Mouse (Mus musculus) forebrain, postnatal 0 days (tissue): ENCODE results near the gene Polr2a. TPM values are rescaled to one million over a fixed set of nuclear protein-coding genes. Genes with fewer than 3 reads are reported as not detected.

ENCODE experiments used
- ATAC-seq: fragments of 200-750 bp; cut with Nextera tagmentation; 2 replicates; pipeline ENCODE4 v1.8.0; 2017; ENCODE audit warnings: mild to moderate bottlenecking, moderate library complexity
- DNase-seq: peaks from one replicate; pipeline ENCODE4 v3.0.0-alpha.2; 2015
- H3K27ac ChIP-seq: fragments of 300-500 bp; sonication (generic); 2 replicates; pipeline ENCODE4 v1.5.1; 2014; ENCODE audit warnings: low read depth, mild to moderate bottlenecking, antibody characterized with exemption, low read length, moderate library complexity, mixed read lengths
- H3K27me3 ChIP-seq: fragments of 300-500 bp; sonication (generic); 2 replicates; pipeline ENCODE4 v1.6.1; 2014; ENCODE audit warnings: mild to moderate bottlenecking, low read length, mixed read lengths; ENCODE audit not compliant: insufficient read depth
- H3K36me3 ChIP-seq: fragments of 300-500 bp; sonication (generic); 2 replicates; pipeline ENCODE4 v1.6.1; 2014; ENCODE audit warnings: mild to moderate bottlenecking, moderate library complexity; ENCODE audit not compliant: insufficient read depth
- H3K4me1 ChIP-seq: fragments of 300-500 bp; sonication (generic); 2 replicates; pipeline ENCODE4 v1.6.1; 2014; ENCODE audit warnings: antibody characterized with exemption; ENCODE audit not compliant: insufficient read depth
- H3K4me2 ChIP-seq: fragments of 300-500 bp; sonication (generic); 2 replicates; pipeline ENCODE4 v1.6.1; 2014; ENCODE audit warnings: low read depth, mild to moderate bottlenecking, moderate library complexity
- H3K4me3 ChIP-seq: fragments of 300-500 bp; sonication (generic); 2 replicates; pipeline ENCODE4 v1.5.1; 2014; ENCODE audit warnings: low read depth, low read length, mixed read lengths
- H3K9ac ChIP-seq: fragments of 300-500 bp; sonication (generic); 2 replicates; pipeline ENCODE4 v1.6.1; 2014; ENCODE audit warnings: mild to moderate bottlenecking
- H3K9me3 ChIP-seq: fragments of 300-500 bp; sonication (generic); 2 replicates; pipeline ENCODE4 v1.6.1; 2016; ENCODE audit warnings: low read length
- CTCF ChIP-seq: sonication (generic); IDR thresholded peaks from 2 replicates; pipeline ENCODE4 v1.5.1; 2016; ENCODE audit warnings: antibody characterized with exemption, control low read depth, low read depth
- WGBS: fragments of 180-500 bp; shearing (Covaris S2); extraction: QIAGEN DNeasy Blood & Tissue Kit; methylation state at CpG from one replicate; pipeline ENCODE4 v1.1.7; 2014; 5-methylcytosine and 5-hydroxymethylcytosine counted together
- polyA plus RNA-seq: library from polyadenylated mRNA; unstranded; fragments of >200 nt; fragmentation: Nextera tagmentation; extraction: Ambion mirVana; gene quantifications from 2 replicates; pipeline ENCODE4 v1.2.1, GENCODE M21; 2015
- total RNA-seq: library from RNA; depleted of rRNA; stranded (reverse); fragments of >200 nt; gene quantifications from 2 replicates; pipeline ENCODE4 v1.2.3, GENCODE M21; 2014; rRNA removed

The Polr2a gene
- total and polyA plus RNA-seq, 2 experiments from 2014 or later, result 10.0 to 20.5 TPM

DNA sequence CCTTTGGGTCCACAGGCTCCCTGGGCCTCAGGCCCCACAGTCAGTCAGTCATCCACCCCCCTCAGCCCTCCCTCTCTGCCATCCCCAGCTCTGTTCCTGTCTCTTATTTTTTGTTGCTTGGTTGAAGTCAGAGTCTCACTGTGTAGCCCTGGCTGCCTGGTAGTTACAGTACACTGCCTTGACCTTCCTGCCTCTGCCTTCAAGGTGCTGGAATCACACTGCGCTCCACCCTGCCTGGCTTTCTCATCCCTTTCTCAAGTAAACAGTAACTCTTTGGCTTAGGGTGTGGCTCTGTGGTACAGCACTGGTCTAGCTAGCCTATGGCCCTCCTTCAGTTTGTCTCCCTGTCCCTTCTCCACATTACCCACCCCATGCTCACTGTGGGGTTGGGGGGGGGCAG is 68.5 kb downstream of the Polr2a start:
- Histone ChIP-seq H3K9me3 (no peaks in the 10 kb centered on the region), H3K4me2 (no peak overlapping the region), H3K36me3 (no peaks in the 10 kb centered on the region), H3K9ac (no peak overlapping the region), H3K4me3 (no peak overlapping the region), H3K27ac (no peak overlapping the region), H3K27me3 (no peaks in the 10 kb centered on the region), H3K4me1 (no peaks in the 10 kb centered on the region)
- TF ChIP-seq CTCF, result no peak
- 95% methylated on average over 1 of the region's 1 CpGs for WGBS
- DNase-seq, result no peak
- ATAC-seq, result no peak

GRCm38 (mm10) chr11:69687061-69687460 is 71.4 kb downstream of the Polr2a start:
- Histone ChIP-seq H3K27ac (no peak overlapping the region), H3K27me3 (no peaks in the 10 kb centered on the region), H3K9ac (no peak overlapping the region), H3K4me1 (peaks cover 8% of the 10 kb centered on the region), H3K4me3 (no peak overlapping the region), H3K4me2 (no peak overlapping the region), H3K36me3 (no peaks in the 10 kb centered on the region), H3K9me3 (no peaks in the 10 kb centered on the region)
- TF ChIP-seq CTCF, result no peak
- ATAC-seq, result no peak
- no peak for DNase-seq
- WGBS, result 75% methylated on average over 5 of the region's 5 CpGs

GRCm38 (mm10) chr11:69686377-69686776 is 72.1 kb downstream of the Polr2a start:
- H3K27ac ChIP-seq, result no peak overlapping the region
- no peaks in the 10 kb centered on the region for H3K27me3 ChIP-seq
- no peak overlapping the region for H3K4me2 ChIP-seq
- no peaks in the 10 kb centered on the region for H3K36me3 ChIP-seq
- no peak for ATAC-seq
- no peak overlapping the region for H3K9ac ChIP-seq
- H3K4me1 ChIP-seq, result peaks cover 8% of the 10 kb centered on the region
- H3K4me3 ChIP-seq, result no peak overlapping the region
- no peak for DNase-seq
- whole genome bisulfite sequencing, result 10% methylated on average over 4 of the region's 4 CpGs
- TF ChIP-seq CTCF, result no peak
- H3K9me3 ChIP-seq, result no peaks in the 10 kb centered on the region

- Histone ChIP-seq H3K4me1 (peaks cover 12% of the 10 kb centered on the region), H3K4me2 (no peak within 1 kb of the TSS), H3K27ac (peak within 1 kb of the TSS; percentile 51), H3K4me3 (no peak within 1 kb of the TSS), H3K36me3 (no peaks in the 10 kb centered on the region), H3K27me3 (no peaks in the 10 kb centered on the region), H3K9me3 (no peaks in the 10 kb centered on the region), H3K9ac (no peak within 1 kb of the TSS)
- WGBS, result 36% methylated on average over 10 of the region's 10 CpGs
- no peak for TF ChIP-seq CTCF
- ATAC-seq (no peak), DNase-seq (no peak)
Measured at GRCm38 (mm10) chr11:69685526-69686148, 72.8 kb downstream of the Polr2a start, which contains the start of gene Tnfsf13. Tnfsf13 (minus strand) TSS chr11:69685784.

DNA sequence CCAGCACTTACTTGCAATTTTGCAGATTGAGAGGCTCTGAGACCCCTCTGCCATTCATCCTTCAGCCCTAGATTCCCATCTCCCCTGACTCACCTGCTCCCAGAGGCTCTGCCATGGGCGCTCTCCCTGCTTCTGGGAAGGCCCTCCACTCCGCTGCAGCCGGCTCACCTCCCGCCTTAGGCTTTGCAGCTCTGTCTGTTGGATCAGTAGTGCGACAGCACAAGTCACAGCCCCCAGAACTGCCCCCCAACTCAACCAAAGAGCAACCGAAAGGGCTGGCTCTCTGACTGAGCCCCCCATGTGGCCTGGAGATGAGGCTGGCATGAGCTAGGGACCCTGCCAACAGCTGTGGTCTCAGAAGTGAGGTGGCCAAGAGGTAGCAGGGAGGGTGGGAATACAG is 73.5 kb downstream of the Polr2a start:
- no peaks in the 10 kb centered on the region for H3K36me3 ChIP-seq
- DNase-seq, result no peak
- no peak for ATAC-seq
- no peak overlapping the region for H3K4me3 ChIP-seq
- no peak overlapping the region for H3K4me2 ChIP-seq
- no peak overlapping the region for H3K9ac ChIP-seq
- WGBS, result 80% methylated on average over 6 of the region's 6 CpGs
- no peaks in the 10 kb centered on the region for H3K9me3 ChIP-seq
- peak overlapping the region; percentile 51; the same call in 1 of the 2 replicates for H3K27ac ChIP-seq
- peaks cover 14% of the 10 kb centered on the region for H3K4me1 ChIP-seq
- no peak for TF ChIP-seq CTCF
- H3K27me3 ChIP-seq, result no peaks in the 10 kb centered on the region

DNA sequence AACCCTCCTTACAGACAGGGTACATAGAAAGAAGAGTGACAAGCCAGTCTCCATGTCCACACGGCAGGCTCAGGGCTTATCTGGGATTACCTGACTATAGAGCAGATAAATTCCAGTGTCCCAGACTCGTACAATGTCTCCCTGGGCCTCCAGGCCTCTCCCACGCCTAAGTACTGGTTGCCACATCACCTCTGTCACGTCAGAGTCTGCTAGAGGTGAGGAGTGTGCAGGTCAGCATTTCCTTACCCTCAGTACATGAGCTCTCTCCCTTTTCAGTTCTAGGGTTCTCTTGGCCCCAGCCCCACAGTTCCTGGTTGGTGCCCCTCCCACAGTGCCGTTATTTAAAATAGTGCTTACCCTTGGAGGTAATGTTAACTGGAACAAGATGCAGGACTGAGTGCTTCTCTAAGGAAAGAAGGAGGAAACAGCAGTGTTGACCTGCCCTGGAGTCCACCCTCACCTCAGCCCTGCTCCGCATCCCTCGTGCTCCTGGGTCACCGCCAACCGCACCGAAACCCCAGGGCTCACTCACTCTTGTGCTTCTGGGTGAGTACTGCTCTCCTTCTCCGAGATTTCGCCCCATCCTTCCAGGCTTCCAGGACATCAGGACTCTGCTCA is 74.2 kb downstream of the Polr2a start:
- no peak overlapping the region for H3K9ac ChIP-seq
- no peak for TF ChIP-seq CTCF
- DNase-seq (no peak), ATAC-seq (no peak)
- WGBS, result 79% methylated on average over 12 of the region's 12 CpGs
- no peak overlapping the region for H3K4me2 ChIP-seq
- no peaks in the 10 kb centered on the region for H3K27me3 ChIP-seq
- H3K9me3 ChIP-seq, result no peaks in the 10 kb centered on the region
- H3K4me1 ChIP-seq, result peaks cover 14% of the 10 kb centered on the region
- H3K36me3 ChIP-seq, result no peaks in the 10 kb centered on the region
- no peak overlapping the region for H3K27ac ChIP-seq
- no peak overlapping the region for H3K4me3 ChIP-seq

Other genes starting within 250 kb of the Polr2a start
Only the 30 nearest of the 43 such genes appear.
- gene Atp1b2, start 152.7 kb downstream of the Polr2a start, total RNA-seq, result 38.9 and 74.0 TPM in 2 replicates
- gene Atp1b2, start 152.7 kb downstream of the Polr2a start, polyA plus RNA-seq, result 83.2 and 106 TPM in 2 replicates
- gene Shbg, start 140.7 kb downstream of the Polr2a start, total RNA-seq, result not detected in 2 replicates
- not detected in 2 replicates for gene Shbg, start 140.7 kb downstream of the Polr2a start, polyA plus RNA-seq
- 8.6 and 18.9 TPM in 2 replicates for gene Sat2, start 136.6 kb downstream of the Polr2a start, total RNA-seq
- 27.3 and 28.0 TPM in 2 replicates for gene Sat2, start 136.6 kb downstream of the Polr2a start, polyA plus RNA-seq
- gene Fxr2, start 125.6 kb downstream of the Polr2a start, total RNA-seq, result 83.9 and 94.5 TPM in 2 replicates
- gene Fxr2, start 125.6 kb downstream of the Polr2a start, polyA plus RNA-seq, result 23.1 and 25.2 TPM in 2 replicates
- not detected in 2 replicates for gene Sox15, start 103.3 kb downstream of the Polr2a start, total RNA-seq
- gene Sox15, start 103.3 kb downstream of the Polr2a start, polyA plus RNA-seq, result not detected in 2 replicates
- 158 and 214 TPM in 2 replicates for gene Mpdu1, start 96.0 kb downstream of the Polr2a start, total RNA-seq
- gene Mpdu1, start 96.0 kb downstream of the Polr2a start, polyA plus RNA-seq, result 118 and 122 TPM in 2 replicates
- gene Cd68, start 92.5 kb downstream of the Polr2a start, total RNA-seq, result 6.4 and 7.7 TPM in 2 replicates
- 16.0 and 16.3 TPM in 2 replicates for gene Cd68, start 92.5 kb downstream of the Polr2a start, polyA plus RNA-seq
- 1,003 and 1,045 TPM in 2 replicates for gene Eif4a1, start 86.2 kb downstream of the Polr2a start, total RNA-seq
- 614 and 772 TPM in 2 replicates for gene Eif4a1, start 86.2 kb downstream of the Polr2a start, polyA plus RNA-seq
- 79.2 and 82.4 TPM in 2 replicates for gene Senp3, start 76.6 kb downstream of the Polr2a start, total RNA-seq
- 60.6 and 77.6 TPM in 2 replicates for gene Senp3, start 76.6 kb downstream of the Polr2a start, polyA plus RNA-seq
- gene Tnfsf13, start 72.9 kb downstream of the Polr2a start, total RNA-seq, result 1.3 TPM in 1 of 2 replicates, not detected in the other
- 0.48 and 0.61 TPM in 2 replicates for gene Tnfsf13, start 72.9 kb downstream of the Polr2a start, polyA plus RNA-seq
- 3.3 and 6.7 TPM in 2 replicates for gene Tnfsf12, start 62.8 kb downstream of the Polr2a start, total RNA-seq
- 4.3 and 7.4 TPM in 2 replicates for gene Tnfsf12, start 62.8 kb downstream of the Polr2a start, polyA plus RNA-seq
- 0.95 and 4.4 TPM in 2 replicates for gene Tnfsfm13, start 62.5 kb downstream of the Polr2a start, total RNA-seq
- gene Tnfsfm13, start 62.5 kb downstream of the Polr2a start, polyA plus RNA-seq, result 1.4 and 2.1 TPM in 2 replicates
- gene Slc35g3, start 3.3 kb upstream of the Polr2a start, total RNA-seq, result not detected in 2 replicates
- 0.21 TPM in 1 of 2 replicates, not detected in the other for gene Slc35g3, start 3.3 kb upstream of the Polr2a start, polyA plus RNA-seq
- gene Zbtb4, start 7.3 kb upstream of the Polr2a start, total RNA-seq, result 20.3 and 22.9 TPM in 2 replicates
- 2.1 and 2.7 TPM in 2 replicates for gene Zbtb4, start 7.3 kb upstream of the Polr2a start, polyA plus RNA-seq
- gene Chrnb1, start 37.3 kb upstream of the Polr2a start, total RNA-seq, result 0.33 and 3.8 TPM in 2 replicates
- 0.69 and 1.2 TPM in 2 replicates for gene Chrnb1, start 37.3 kb upstream of the Polr2a start, polyA plus RNA-seq
- gene Fgf11, start 43.2 kb upstream of the Polr2a start, total RNA-seq, result 10.1 and 15.9 TPM in 2 replicates
- 1.6 and 3.1 TPM in 2 replicates for gene Fgf11, start 43.2 kb upstream of the Polr2a start, polyA plus RNA-seq
- gene Tmem102, start 47.0 kb upstream of the Polr2a start, total RNA-seq, result 0.23 and 0.76 TPM in 2 replicates
- gene Tmem102, start 47.0 kb upstream of the Polr2a start, polyA plus RNA-seq, result 0.74 and 1.2 TPM in 2 replicates
- not detected in 2 replicates for gene Gm39566, start 56.7 kb upstream of the Polr2a start, total RNA-seq
- not detected in 2 replicates for gene Gm39566, start 56.7 kb upstream of the Polr2a start, polyA plus RNA-seq
- not detected in 2 replicates for gene Spem2, start 59.8 kb upstream of the Polr2a start, total RNA-seq
- gene Spem2, start 59.8 kb upstream of the Polr2a start, polyA plus RNA-seq, result not detected in 2 replicates
- gene Spem1, start 63.5 kb upstream of the Polr2a start, total RNA-seq, result 0.38 and 0.62 TPM in 2 replicates
- gene Spem1, start 63.5 kb upstream of the Polr2a start, polyA plus RNA-seq, result 0.23 and 0.50 TPM in 2 replicates
- gene Nlgn2, start 79.1 kb upstream of the Polr2a start, total RNA-seq, result 82.2 and 104 TPM in 2 replicates
- 13.0 and 18.2 TPM in 2 replicates for gene Nlgn2, start 79.1 kb upstream of the Polr2a start, polyA plus RNA-seq
- gene Tmem256, start 79.9 kb upstream of the Polr2a start, total RNA-seq, result 117 and 189 TPM in 2 replicates
- gene Tmem256, start 79.9 kb upstream of the Polr2a start, polyA plus RNA-seq, result 350 and 422 TPM in 2 replicates
- 26.6 and 30.6 TPM in 2 replicates for gene Plscr3, start 87.7 kb upstream of the Polr2a start, total RNA-seq
- gene Plscr3, start 87.7 kb upstream of the Polr2a start, polyA plus RNA-seq, result 36.2 and 38.2 TPM in 2 replicates
- gene Tnk1, start 100.1 kb upstream of the Polr2a start, total RNA-seq, result not detected in 2 replicates
- 0.10 and 0.23 TPM in 2 replicates for gene Tnk1, start 100.1 kb upstream of the Polr2a start, polyA plus RNA-seq
- not detected in 2 replicates for gene Tmem95, start 119.4 kb upstream of the Polr2a start, total RNA-seq
- not detected in 2 replicates for gene Tmem95, start 119.4 kb upstream of the Polr2a start, polyA plus RNA-seq
- gene Kctd11, start 122.8 kb upstream of the Polr2a start, total RNA-seq, result 1.0 and 1.3 TPM in 2 replicates
- 0.58 and 0.88 TPM in 2 replicates for gene Kctd11, start 122.8 kb upstream of the Polr2a start, polyA plus RNA-seq
- 0.90 TPM in 1 of 2 replicates, not detected in the other for gene Acap1, start 136.9 kb upstream of the Polr2a start, total RNA-seq
- 0.26 and 0.48 TPM in 2 replicates for gene Acap1, start 136.9 kb upstream of the Polr2a start, polyA plus RNA-seq
- 9.2 and 10.5 TPM in 2 replicates for gene 2810408A11Rik, start 142.3 kb upstream of the Polr2a start, total RNA-seq
- gene 2810408A11Rik, start 142.3 kb upstream of the Polr2a start, polyA plus RNA-seq, result 10.6 and 11.4 TPM in 2 replicates
- 97.4 and 155 TPM in 2 replicates for gene Neurl4, start 142.4 kb upstream of the Polr2a start, total RNA-seq
- gene Neurl4, start 142.4 kb upstream of the Polr2a start, polyA plus RNA-seq, result 15.6 and 18.2 TPM in 2 replicates
- gene Gps2, start 155.3 kb upstream of the Polr2a start, total RNA-seq, result 44.4 and 48.0 TPM in 2 replicates
- 64.9 and 67.1 TPM in 2 replicates for gene Gps2, start 155.3 kb upstream of the Polr2a start, polyA plus RNA-seq